Mouse (Mus musculus) testis, adult 2 months (tissue): ENCODE measurements around the gene Ttc28.

Experiments used
- CTCF ChIP-seq: fragments of 200-500 bp; IDR thresholded peaks from 2 replicates; pipeline ENCODE4 v1.5.1; 2012; ENCODE audit warnings: low read depth, mild to moderate bottlenecking, inconsistent platforms, low read length, moderate library complexity; ENCODE audit not compliant: control insufficient read depth, insufficient read depth, insufficient replicate concordance
- POLR2A ChIP-seq: fragments of 200-500 bp; IDR thresholded peaks from 2 replicates; pipeline ENCODE4 v1.6.1; 2012; ENCODE audit warnings: low read depth, mild to moderate bottlenecking, inconsistent platforms, low read length, moderate library complexity; ENCODE audit not compliant: control insufficient read depth

DNA sequence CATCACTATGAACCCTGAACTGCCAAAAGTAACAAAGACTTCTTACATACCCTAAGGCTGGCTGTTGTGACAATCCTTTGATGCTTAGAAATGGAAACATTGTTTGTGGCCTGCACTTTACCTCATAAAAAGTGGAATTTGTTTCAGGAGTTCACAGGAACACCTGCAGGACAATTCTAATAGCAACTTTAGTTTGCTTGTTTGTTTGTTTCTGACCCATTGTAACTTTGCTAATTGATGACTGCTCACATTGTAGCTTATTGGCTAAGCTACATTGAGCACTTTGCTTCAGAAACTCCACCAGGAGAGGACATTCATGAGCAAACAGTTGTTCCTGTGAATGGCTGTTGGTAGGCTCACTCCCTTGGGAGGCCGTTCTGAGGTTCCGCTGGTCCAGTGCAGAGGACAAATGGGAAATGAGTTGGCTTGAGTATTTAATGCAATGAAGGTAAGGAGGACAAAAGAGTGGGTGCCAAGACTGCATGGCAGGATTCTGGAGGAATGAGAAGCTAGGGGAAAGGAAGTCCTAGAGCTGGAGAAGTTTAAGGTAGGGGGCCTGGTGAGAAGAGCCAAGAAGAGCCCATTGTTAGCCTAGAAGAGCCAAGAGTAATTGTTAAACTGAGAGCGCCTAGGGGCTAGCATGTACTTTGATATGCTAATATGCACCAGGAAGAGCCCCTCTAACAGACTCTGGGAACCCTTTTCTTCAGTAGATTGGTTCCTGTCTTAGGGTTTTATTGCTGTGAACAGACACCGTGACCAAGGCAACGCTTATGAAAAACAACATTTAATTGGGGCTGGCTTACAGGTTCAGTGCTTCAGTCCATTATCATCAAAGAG is 1.7 kb upstream of the Ttc28 start:
- TF ChIP-seq POLR2A (no peak), CTCF (no peak)
